Comparison of ENCODE assay signal across 8 mouse cellular contexts in the genomic region with DNA sequence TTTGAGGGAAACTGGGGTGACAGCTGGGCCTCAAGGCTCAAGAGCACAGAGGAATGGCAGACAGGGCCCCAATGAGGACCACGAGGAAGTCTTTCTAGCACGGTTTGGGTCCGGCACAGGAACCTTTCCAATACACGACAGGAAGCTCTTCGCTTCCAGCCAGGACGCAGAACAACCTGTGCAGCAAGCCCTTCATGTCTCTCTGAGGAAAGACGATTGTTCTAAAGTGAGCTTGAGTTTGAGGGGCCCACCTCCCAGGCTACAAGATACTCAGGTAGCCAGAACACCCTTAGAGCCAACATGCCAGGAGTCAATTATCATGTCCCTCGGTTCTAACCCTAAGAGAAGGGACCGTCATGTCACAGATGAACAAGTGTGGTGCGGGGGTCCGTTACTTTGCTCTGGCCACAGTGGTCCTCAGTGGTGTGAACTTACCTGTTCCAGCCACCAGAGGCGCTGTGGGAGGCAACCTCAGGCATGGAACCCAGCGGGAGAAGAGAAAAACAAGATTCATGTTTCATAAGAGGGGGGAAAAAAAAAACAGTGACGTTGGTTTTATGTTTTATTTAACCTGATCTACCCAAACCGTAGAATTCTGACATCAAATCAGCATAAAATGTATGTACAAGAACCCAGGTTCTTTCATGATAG. TPM values are rescaled to one million over a fixed set of nuclear protein-coding genes. Genes with fewer than 3 reads are reported as not detected.
DNase-seq lines count a peak whose midpoint lies in the region; ATAC-seq lines count a peak whose summit lies in the region.

No protein-coding gene starts in this region.

- no peaks in the 10 kb centered on the region for H3K36me3 ChIP-seq in hindbrain, embryonic 14.5 days (replicated peaks; ENCODE audit: control insufficient read depth, insufficient read depth)
- H3K36me3 ChIP-seq in hindbrain, embryonic 13.5 days: no peaks in the 10 kb centered on the region
- H3K36me3 ChIP-seq in limb, embryonic 11.5 days (ENCODE audit: control insufficient read depth, insufficient read depth, low read length): no peaks in the 10 kb centered on the region
- H3K36me3 ChIP-seq in stomach, embryonic 16.5 days (ENCODE audit: control insufficient read depth, insufficient read depth, low read length): no peaks in the 10 kb centered on the region

- no peak overlapping the region for H3K4me3 ChIP-seq in hindbrain, embryonic 14.5 days (replicated peaks; ENCODE audit: low read length)
- no peak overlapping the region for H3K4me3 ChIP-seq in hindbrain, embryonic 13.5 days
- H3K4me3 ChIP-seq in limb, embryonic 11.5 days (ENCODE audit: low read depth, low read length): no peak overlapping the region
- H3K4me3 ChIP-seq in stomach, embryonic 16.5 days (replicated peaks; ENCODE audit: low read length): no peak overlapping the region

- peak; percentile 59 for DNase-seq in hindbrain, embryonic 14.5 days (ENCODE audit: low spot score)
- DNase-seq in ES-CJ7 (ENCODE audit: low read depth, low spot score): peak; percentile 26
- DNase-seq in ZHBTc4 (ENCODE audit: low read depth, low spot score): peak; percentile 39
- peak; percentile 77 for DNase-seq in limb, embryonic 11.5 days (ENCODE audit: low spot score)
- no peak for DNase-seq in layer of hippocampus, adult 9-10 months (ENCODE audit: low spot score)

- H3K27me3 ChIP-seq in hindbrain, embryonic 14.5 days (ENCODE audit: control insufficient read depth, insufficient read depth, low read length): no peaks in the 10 kb centered on the region
- no peaks in the 10 kb centered on the region for H3K27me3 ChIP-seq in hindbrain, embryonic 13.5 days
- H3K27me3 ChIP-seq in limb, embryonic 11.5 days (ENCODE audit: control insufficient read depth, insufficient read depth, low read length): no peaks in the 10 kb centered on the region
- H3K27me3 ChIP-seq in stomach, embryonic 16.5 days (ENCODE audit: control insufficient read depth, insufficient read depth, low read length): no peaks in the 10 kb centered on the region

- no peak overlapping the region for H3K27ac ChIP-seq in hindbrain, embryonic 14.5 days
- no peak overlapping the region for H3K27ac ChIP-seq in hindbrain, embryonic 13.5 days
- no peak overlapping the region for H3K27ac ChIP-seq in limb, embryonic 11.5 days (replicated peaks; ENCODE audit: low read depth, low read length)
- H3K27ac ChIP-seq in stomach, embryonic 16.5 days (ENCODE audit: low read length): peak overlapping the region; percentile 96

- H3K9me3 ChIP-seq in hindbrain, embryonic 14.5 days (ENCODE audit: control insufficient read depth, low read length): no peaks in the 10 kb centered on the region
- no peaks in the 10 kb centered on the region for H3K9me3 ChIP-seq in hindbrain, embryonic 13.5 days
- no peaks in the 10 kb centered on the region for H3K9me3 ChIP-seq in limb, embryonic 11.5 days (ENCODE audit: control insufficient read depth, low read length)
- no peaks in the 10 kb centered on the region for H3K9me3 ChIP-seq in stomach, embryonic 16.5 days (replicated peaks; ENCODE audit: control insufficient read depth, low read length)

- no peak overlapping the region for H3K4me2 ChIP-seq in hindbrain, embryonic 14.5 days (replicated peaks)
- no peak overlapping the region for H3K4me2 ChIP-seq in hindbrain, embryonic 13.5 days
- H3K4me2 ChIP-seq in limb, embryonic 11.5 days (ENCODE audit: low read depth, severe bottlenecking): no peak overlapping the region
- H3K4me2 ChIP-seq in stomach, embryonic 16.5 days (ENCODE audit: low read depth, low read length): no peak overlapping the region

- H3K4me1 ChIP-seq in hindbrain, embryonic 14.5 days (replicated peaks; ENCODE audit: control insufficient read depth, insufficient read depth, low read length): peaks cover 20% of the 10 kb centered on the region
- H3K4me1 ChIP-seq in hindbrain, embryonic 13.5 days (replicated peaks): peaks cover 54% of the 10 kb centered on the region
- H3K4me1 ChIP-seq in limb, embryonic 11.5 days (ENCODE audit: control insufficient read depth, insufficient read depth, low read length): peaks cover 21% of the 10 kb centered on the region
- peaks cover 62% of the 10 kb centered on the region for H3K4me1 ChIP-seq in stomach, embryonic 16.5 days (ENCODE audit: control insufficient read depth, insufficient read depth, low read length)

- ATAC-seq in hindbrain, embryonic 14.5 days (ENCODE audit: low FRiP score): no peak
- no peak for ATAC-seq in hindbrain, embryonic 13.5 days (ENCODE audit: low FRiP score)
- no peak for ATAC-seq in limb, embryonic 11.5 days (ENCODE audit: insufficient number of reproducible peaks, low FRiP score, low TSS enrichment, low read depth)
- ATAC-seq in stomach, embryonic 16.5 days (ENCODE audit: insufficient read depth, low FRiP score): no peak
- ATAC-seq in cerebellum, adult (ENCODE audit: insufficient number of reproducible peaks, low FRiP score, low TSS enrichment): no peak

- H3K9ac ChIP-seq in hindbrain, embryonic 14.5 days: no peak overlapping the region
- H3K9ac ChIP-seq in hindbrain, embryonic 13.5 days: no peak overlapping the region
- H3K9ac ChIP-seq in limb, embryonic 11.5 days (ENCODE audit: low read length): no peak overlapping the region
- peak overlapping the region; percentile 11; the same call in 1 of the 2 replicates for H3K9ac ChIP-seq in stomach, embryonic 16.5 days (ENCODE audit: low read length)

- 53% methylated on average over 15 of the region's 15 CpGs for WGBS in hindbrain, embryonic 14.5 days
- WGBS in hindbrain, embryonic 13.5 days: 55% methylated on average over 15 of the region's 15 CpGs
- WGBS in limb, embryonic 11.5 days: 52% methylated on average over 15 of the region's 15 CpGs
- 40% methylated on average over 15 of the region's 15 CpGs for WGBS in stomach, embryonic 16.5 days

RNA-seq across cellular contexts. Expression of a gene that starts 51.6 kb away (rescaled TPM):
- polyA plus RNA-seq in hindbrain, embryonic 14.5 days (2014; fragmentation: Nextera tagmentation; extraction: Ambion mirVana): 62.6 and 73.4 TPM in 2 replicates
- polyA plus RNA-seq in hindbrain, embryonic 13.5 days (2015; fragmentation: Nextera tagmentation; extraction: Ambion mirVana): 88.0 and 102 TPM in 2 replicates
- polyA plus RNA-seq in limb, embryonic 11.5 days (2014; fragmentation: Nextera tagmentation; extraction: Ambion mirVana): 95.6 and 121 TPM in 2 replicates
- 449 and 542 TPM in 2 replicates for polyA plus RNA-seq in stomach, embryonic 16.5 days (2015; fragmentation: Nextera tagmentation; extraction: Ambion mirVana)
